Mouse (Mus musculus): ENCODE data around the gene Adar.
"Not testable (repeated sequence)": the region's sequence is repeated elsewhere in the genome, so short reads cannot be mapped to it uniquely, and the experiment has no call there.

Adar gene

DNA sequence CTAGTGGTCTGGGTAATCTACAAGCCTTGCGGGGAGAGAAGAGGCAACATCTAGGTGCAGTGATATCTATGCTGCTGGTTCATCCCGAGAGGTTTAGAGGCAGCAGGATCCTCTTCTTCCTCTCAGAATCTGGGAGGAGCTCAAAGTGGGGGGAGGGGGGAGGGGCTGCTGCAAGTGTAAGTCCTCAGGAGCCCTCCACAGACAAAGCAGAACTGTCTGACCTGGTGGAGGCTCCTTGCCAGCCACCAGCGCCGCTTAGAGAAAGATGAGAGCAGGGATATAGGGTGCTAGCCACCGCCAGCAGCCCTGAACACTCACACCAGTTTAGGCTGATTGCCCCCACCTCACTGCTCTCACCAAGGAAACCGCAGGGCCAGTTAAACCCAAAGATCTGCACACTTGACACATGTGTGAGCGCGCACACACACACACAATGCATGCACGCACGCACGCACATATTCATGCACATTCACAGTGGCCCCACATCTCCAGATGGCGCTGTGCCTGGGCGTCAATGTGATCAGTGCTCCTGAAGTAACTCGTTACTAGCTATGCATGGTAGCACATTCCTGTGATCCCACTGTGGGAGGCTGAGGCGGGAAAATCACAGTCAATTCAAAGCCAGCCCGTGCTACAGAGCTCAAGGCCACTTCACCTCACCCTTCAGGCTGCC is 74.0 kb downstream of the Adar start:
- no peak for DNase-seq (ENCODE audit: low read depth, low spot score)

- no peak for DNase-seq (ENCODE audit: low read depth, low spot score)
These were observed 79.8 kb downstream of the Adar start for GRCm38 (mm10) chr3:89794616-89795015.

- DNase-seq (ENCODE audit: low read depth, low spot score): no peak
These were observed 80.9 kb downstream of the Adar start for GRCm38 (mm10) chr3:89795746-89796145.

DNA sequence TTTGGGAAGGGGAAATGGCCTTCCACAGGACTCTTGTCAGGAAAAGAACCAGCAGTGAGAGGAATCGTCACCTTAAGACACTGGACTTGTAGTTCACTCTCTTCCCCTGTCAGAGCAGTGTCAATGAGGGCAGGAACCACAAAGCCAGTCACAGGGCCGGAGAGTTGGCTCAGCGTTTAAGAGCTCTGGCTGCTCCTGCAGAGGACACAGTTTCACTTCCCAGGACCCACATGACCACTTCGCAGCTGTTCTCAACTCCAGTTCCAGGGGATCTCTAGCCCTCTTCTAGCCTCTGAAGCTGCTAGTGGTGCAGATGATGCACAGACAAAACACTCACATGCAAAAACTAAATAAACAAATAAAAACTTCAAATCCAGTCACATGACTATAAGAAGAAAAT is 81.5 kb downstream of the Adar start:
- no peak for DNase-seq (ENCODE audit: low read depth, low spot score)

DNA sequence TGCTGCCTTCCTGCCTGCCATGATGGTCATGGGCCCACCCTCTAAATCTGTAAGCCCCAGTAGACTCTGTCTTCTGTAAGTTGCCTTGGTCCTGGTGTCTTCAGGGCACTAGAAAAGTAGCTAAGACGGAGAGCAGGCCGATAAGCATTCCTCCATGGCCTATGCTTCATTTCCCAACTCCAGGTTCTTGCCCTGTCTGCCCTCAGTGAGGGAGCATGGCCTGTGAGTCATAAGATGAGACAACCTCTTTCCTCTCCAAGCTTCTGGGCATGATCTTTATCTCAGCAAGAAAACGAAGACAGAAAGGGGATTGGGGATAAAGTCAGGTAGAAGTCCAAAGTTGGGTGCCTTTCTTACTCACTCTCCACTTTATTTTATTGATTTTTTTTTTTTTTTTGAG is 83.7 kb downstream of the Adar start:
- DNase-seq (ENCODE audit: low read depth, low spot score): no peak

DNA sequence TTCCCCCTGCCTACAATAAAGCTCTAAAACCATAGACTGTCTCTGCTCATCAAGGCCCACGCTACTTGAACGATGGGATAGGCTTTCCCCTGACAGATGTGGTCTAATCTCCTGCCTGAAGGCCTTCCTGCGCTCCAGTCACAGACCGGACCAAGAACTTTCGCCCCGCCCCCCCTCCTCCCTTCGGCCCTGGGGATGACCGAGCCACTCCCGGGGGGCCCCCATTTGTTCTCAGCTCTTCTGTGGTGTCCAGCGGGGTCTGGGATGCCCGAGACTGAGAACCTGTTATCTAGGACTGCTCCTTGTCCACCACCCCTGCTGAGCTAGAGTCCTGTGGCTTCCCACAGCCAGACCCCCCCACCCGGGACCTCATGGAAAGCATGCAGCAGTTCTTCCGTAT is 84.7 kb downstream of the Adar start:
- DNase-seq (ENCODE audit: low read depth, low spot score): no peak

DNA sequence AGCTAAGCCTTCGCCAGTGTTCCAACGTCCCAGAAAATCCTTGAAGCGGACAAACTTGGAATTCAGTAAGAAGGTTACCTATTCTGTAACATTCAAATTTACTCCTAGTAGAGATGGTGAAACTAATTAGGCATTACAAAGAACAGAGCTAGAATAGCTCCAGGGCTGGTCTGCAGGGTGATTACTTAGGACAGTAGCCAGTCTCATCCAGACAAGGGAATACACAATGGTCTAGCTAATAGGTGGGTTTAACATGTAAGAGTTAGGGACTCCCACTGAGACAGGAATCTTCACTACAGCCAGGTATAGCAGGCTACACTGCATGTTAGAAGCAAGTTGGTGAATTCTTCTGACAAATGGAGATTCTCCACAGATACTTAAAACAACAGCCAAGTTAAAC is 85.3 kb downstream of the Adar start:
- not testable (repeated sequence) for DNase-seq (ENCODE audit: low read depth, low spot score)

DNA sequence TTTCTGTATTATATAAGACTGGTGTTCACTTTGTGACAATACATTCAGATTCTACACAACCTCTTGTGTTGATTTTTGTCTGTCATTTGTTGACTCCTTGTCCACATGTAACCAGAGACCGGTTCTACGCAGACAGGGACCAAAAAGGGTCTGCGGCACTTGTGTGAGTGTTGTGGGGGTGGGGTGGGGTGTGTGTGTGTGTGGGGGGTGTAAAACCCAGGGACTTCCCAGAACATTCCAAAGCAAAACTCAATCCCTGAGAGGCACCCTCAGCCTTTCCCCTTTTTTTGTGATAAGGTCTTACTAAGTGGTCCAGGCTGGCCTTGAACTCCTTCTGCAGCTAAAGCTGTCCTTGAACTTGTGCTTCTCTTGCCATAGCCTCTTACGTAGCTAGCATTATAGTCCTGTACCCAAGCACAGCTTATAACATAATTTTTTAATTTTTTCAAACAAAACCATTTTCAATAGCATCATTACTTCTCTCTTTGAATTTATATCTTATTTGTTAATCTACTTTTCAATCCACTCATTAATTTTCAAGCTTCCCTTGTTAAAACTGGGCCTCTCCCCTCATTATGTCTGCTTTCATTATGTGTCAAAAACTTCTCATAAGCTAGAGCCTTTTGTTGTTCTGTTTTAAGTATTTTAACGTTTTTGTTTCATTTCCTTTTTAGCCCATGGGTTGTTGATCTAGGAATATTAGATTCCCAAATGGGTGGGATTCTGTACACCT is 86.1 kb downstream of the Adar start:
- no peak for DNase-seq (ENCODE audit: low read depth, low spot score)

- no peak for DNase-seq (ENCODE audit: low read depth, low spot score)
These were observed 86.7 kb downstream of the Adar start for GRCm38 (mm10) chr3:89801507-89801847.

- DNase-seq (ENCODE audit: low read depth, low spot score): no peak
These were observed 88.1 kb downstream of the Adar start for GRCm38 (mm10) chr3:89802876-89803275.
